Mouse (Mus musculus) CH12.LX (cell line): Measurements from ENCODE around the gene Tcte1. TPM values are rescaled to one million over a fixed set of nuclear protein-coding genes. Genes with fewer than 3 reads are reported as not detected.

Source experiments
- DNase-seq: peaks from one replicate; pipeline ENCODE4 v3.0.0-alpha.2; 2013; ENCODE audit errors: extremely low read depth
- H3K27ac ChIP-seq: 2 replicates; pipeline ENCODE4 v1.5.1; 2012; ENCODE audit warnings: low read depth, mild to moderate bottlenecking, control low read depth, moderate library complexity; ENCODE audit not compliant: insufficient read depth
- H3K27me3 ChIP-seq: replicated peaks from 2 replicates; pipeline ENCODE3; 2012; ENCODE audit warnings: inconsistent platforms
- H3K36me3 ChIP-seq, 2 experiments: replicated peaks in 1 of 2; 2 replicates each; pipeline versions ENCODE3 to v1.6.1; 2012; ENCODE audit warnings: inconsistent platforms in 1 of 2, low read length in 1 of 2, mild to moderate bottlenecking in 1 of 2, mixed read lengths in 1 of 2, moderate library complexity in 1 of 2; ENCODE audit not compliant: control insufficient read depth in 1 of 2, insufficient read depth in 1 of 2
- H3K4me1 ChIP-seq, 2 experiments: 2 replicates each; pipeline ENCODE4 v1.6.1; 2012; ENCODE audit warnings: inconsistent platforms in 1 of 2, moderate library complexity in 1 of 2; ENCODE audit not compliant: insufficient read depth in 2 of 2, control insufficient read depth in 1 of 2
- H3K4me2 ChIP-seq: 2 replicates; pipeline ENCODE4 v1.6.1; 2012; ENCODE audit warnings: low read depth, mild to moderate bottlenecking, control low read depth; ENCODE audit not compliant: poor library complexity, insufficient read depth, severe bottlenecking
- H3K4me3 ChIP-seq, 3 experiments: fragments of 150-350 bp in 1 of 3; sonication (generic) in 1 of 3; replicated peaks in 1 of 3; 2 replicates each; pipeline versions ENCODE3 to v1.5.1; 2011 to 2012; ENCODE audit warnings: low read depth in 2 of 3, low read length in 2 of 3, mild to moderate bottlenecking in 2 of 3, moderate library complexity in 2 of 3, control low read depth in 1 of 3, improper control_type of control experiment in 1 of 3, inconsistent platforms in 1 of 3, mixed read lengths in 1 of 3; ENCODE audit not compliant: poor library complexity in 1 of 3
- H3K79me2 ChIP-seq: replicated peaks from 2 replicates; pipeline ENCODE4 v1.6.1; 2012; ENCODE audit warnings: mild to moderate bottlenecking, moderate library complexity; ENCODE audit not compliant: control insufficient read depth, poor library complexity, insufficient read depth, severe bottlenecking; ENCODE audit errors: extremely low read depth
- H3K9ac ChIP-seq: 2 replicates; pipeline ENCODE4 v1.6.1; 2012; ENCODE audit warnings: low read depth, mild to moderate bottlenecking, control low read depth, moderate library complexity; ENCODE audit not compliant: insufficient read depth
- H3K9me3 ChIP-seq: replicated peaks from 2 replicates; pipeline ENCODE3; 2012; ENCODE audit warnings: low read length, inconsistent platforms, mixed read lengths
- CHD2 ChIP-seq: IDR thresholded peaks from 2 replicates; pipeline ENCODE4 v1.6.1; 2011; ENCODE audit warnings: low read length, improper control_type of control experiment
- E2F4 ChIP-seq: IDR thresholded peaks from 2 replicates; pipeline ENCODE4 v1.6.1; 2011; ENCODE audit warnings: low read depth, low read length, improper control_type of control experiment; ENCODE audit not compliant: insufficient replicate concordance
- ELF1 ChIP-seq: IDR thresholded peaks from 2 replicates; pipeline ENCODE4 v1.6.1; 2014; ENCODE audit warnings: low read depth, mild to moderate bottlenecking, inconsistent platforms, low read length, improper control_type of control experiment
- ETS1 ChIP-seq: conservative IDR thresholded peaks from 2 replicates; pipeline ENCODE4 v1.6.1; 2012; ENCODE audit warnings: low read depth, mild to moderate bottlenecking, inconsistent platforms, low read length, improper control_type of control experiment, moderate library complexity
- HCFC1 ChIP-seq: IDR thresholded peaks from 2 replicates; pipeline ENCODE4 v1.6.1; 2012; ENCODE audit warnings: low read depth, mild to moderate bottlenecking, inconsistent platforms, low read length, improper control_type of control experiment
- IRF4 ChIP-seq: IDR thresholded peaks from 2 replicates; pipeline ENCODE4 v1.6.1; 2014; ENCODE audit warnings: low read depth, mild to moderate bottlenecking, inconsistent platforms, low read length, improper control_type of control experiment
- JUN ChIP-seq: IDR thresholded peaks from 2 replicates; pipeline ENCODE4 v1.6.1; 2011; ENCODE audit warnings: low read depth, mild to moderate bottlenecking, low read length, improper control_type of control experiment, moderate library complexity; ENCODE audit not compliant: insufficient read depth
- KAT2A ChIP-seq: IDR thresholded peaks from 2 replicates; pipeline ENCODE4 v1.6.1; 2012; ENCODE audit warnings: low read length, improper control_type of control experiment, inconsistent platforms; ENCODE audit not compliant: insufficient replicate concordance
- MAFK ChIP-seq: IDR thresholded peaks from 2 replicates; pipeline ENCODE4 v1.6.1; 2011; ENCODE audit warnings: low read length, improper control_type of control experiment; ENCODE audit not compliant: insufficient replicate concordance
- MAZ ChIP-seq: IDR thresholded peaks from 2 replicates; pipeline ENCODE4 v1.6.1; 2012; ENCODE audit warnings: low read depth, mild to moderate bottlenecking, inconsistent platforms, low read length, improper control_type of control experiment, moderate library complexity
- MEF2A ChIP-seq: IDR thresholded peaks from 2 replicates; pipeline ENCODE4 v1.6.1; 2014; ENCODE audit warnings: low read depth, mild to moderate bottlenecking, inconsistent platforms, low read length, improper control_type of control experiment, borderline replicate concordance
- MYC ChIP-seq: IDR thresholded peaks from 2 replicates; pipeline ENCODE4 v1.6.1; 2011; ENCODE audit warnings: low read depth, mild to moderate bottlenecking, improper control_type of control experiment, low read length
- PAX5 ChIP-seq: IDR thresholded peaks from 2 replicates; pipeline ENCODE4 v1.6.1; 2012; ENCODE audit warnings: low read length, inconsistent platforms, mixed read lengths
- POLR2A ChIP-seq: IDR thresholded peaks from 2 replicates; pipeline ENCODE4 v1.6.1; 2011; ENCODE audit warnings: low read depth, mild to moderate bottlenecking, improper control_type of control experiment, low read length
- RAD21 ChIP-seq: IDR thresholded peaks from 2 replicates; pipeline ENCODE4 v1.6.1; 2011; ENCODE audit warnings: low read depth, mild to moderate bottlenecking, low read length, improper control_type of control experiment, moderate library complexity
- SIN3A ChIP-seq: IDR thresholded peaks from 2 replicates; pipeline ENCODE4 v1.6.1; 2012; ENCODE audit warnings: low read length, improper control_type of control experiment, inconsistent platforms
- SMC3 ChIP-seq: IDR thresholded peaks from 2 replicates; pipeline ENCODE4 v1.6.1; 2011; ENCODE audit warnings: low read depth, low read length, improper control_type of control experiment
- TBP ChIP-seq: conservative IDR thresholded peaks from 2 replicates; pipeline ENCODE4 v1.6.1; 2011; ENCODE audit warnings: low read depth, low read length, improper control_type of control experiment
- TCF12 ChIP-seq: IDR thresholded peaks from 2 replicates; pipeline ENCODE4 v1.6.1; 2014; ENCODE audit warnings: low read depth, mild to moderate bottlenecking, inconsistent platforms, low read length, improper control_type of control experiment
- UBTF ChIP-seq: IDR thresholded peaks from 2 replicates; pipeline ENCODE4 v1.6.1; 2012; ENCODE audit warnings: low read depth, mild to moderate bottlenecking, inconsistent platforms, low read length, improper control_type of control experiment, moderate library complexity
- USF1 ChIP-seq: IDR thresholded peaks from 2 replicates; pipeline ENCODE4 v1.6.1; 2014; ENCODE audit warnings: low read depth, mild to moderate bottlenecking, inconsistent platforms, low read length, improper control_type of control experiment
- USF2 ChIP-seq: conservative IDR thresholded peaks from 2 replicates; pipeline ENCODE4 v1.6.1; 2011; ENCODE audit warnings: low read depth, low read length, improper control_type of control experiment
- ZC3H11A ChIP-seq: IDR thresholded peaks from 2 replicates; pipeline ENCODE4 v1.6.1; 2012; ENCODE audit warnings: low read depth, mild to moderate bottlenecking, inconsistent platforms, low read length, improper control_type of control experiment
- ZKSCAN1 ChIP-seq: IDR thresholded peaks from 2 replicates; pipeline ENCODE4 v1.6.1; 2012; ENCODE audit warnings: low read depth, inconsistent platforms, low read length, improper control_type of control experiment, borderline replicate concordance
- ZNF384 ChIP-seq: IDR thresholded peaks from 2 replicates; pipeline ENCODE4 v1.6.1; 2012; ENCODE audit warnings: low read depth, low read length, improper control_type of control experiment, inconsistent platforms
- dilution Hi-C: fragments of 300-500 bp; cut with MboI; formaldehyde crosslinking; loops from 2 replicates; pipeline ENCODE4 v1.14.3; 2020; ENCODE audit warnings: low sequenced_read_pairs; ENCODE audit not compliant: extremely low pct_unique_long_range_greater_than_20kb, extremely low pct_ligation_motif_present
- in situ Hi-C: fragments of 300-500 bp; cut with MboI; formaldehyde crosslinking; loops from 3 replicates; pipeline ENCODE4 v1.14.3; 2019; ENCODE audit warnings: low sequenced_read_pairs, low pct_ligation_motif_present, low pct_unique_long_range_greater_than_20kb, mixed read lengths
- polyA plus RNA-seq: library from polyadenylated mRNA; unstranded; fragments of >175 nt; gene quantifications from 2 replicates; pipeline ENCODE4 v1.2.1, GENCODE M21; 2012; ENCODE audit warnings: low read depth; ENCODE audit not compliant: insufficient read length
- total RNA-seq, 2 experiments: library from RNA; depleted of rRNA; stranded (reverse); fragments of 300-350 nt in 1 of 2; fragments of >200 nt in 1 of 2; gene quantifications; 2 replicates each; pipeline ENCODE4 v1.2.3; 2012 to 2014

The Tcte1 gene
- total and polyA plus RNA-seq, 3 experiments = not detected

DNA sequence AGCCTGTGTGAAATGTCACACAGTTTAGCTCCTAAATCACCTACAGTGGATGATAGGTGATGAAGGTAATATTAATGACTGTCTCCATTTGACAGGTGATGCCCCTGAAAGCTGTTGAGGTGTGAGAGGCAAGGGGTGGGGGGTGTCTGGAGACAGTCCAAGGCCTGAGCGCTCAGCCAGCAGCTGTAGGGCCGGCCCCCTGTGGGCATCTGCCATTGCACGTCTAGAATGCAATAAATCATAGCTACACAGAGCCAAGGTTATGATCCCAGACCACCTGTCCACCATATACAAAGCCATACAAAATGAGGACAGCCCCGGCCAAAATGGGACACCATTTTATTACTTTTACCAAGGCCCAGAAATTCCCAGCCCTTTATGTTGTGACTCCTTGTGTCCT lies 1.7 kb downstream of the Tcte1 start:
- Histone ChIP-seq H3K4me1 (0 out of 4 replicates have a peak, but pooled peaks cover 0 to 4% of the 10 kb centered on the region in 2 experiments), H3K4me2 (no peak overlapping the region), H3K27ac (no peak overlapping the region), H3K9ac (no peak overlapping the region), H3K36me3 (peaks cover 8 to 16% of the 10 kb centered on the region in 2 experiments), H3K4me3 (no peak overlapping the region), H3K27me3 (peaks cover 26% of the 10 kb centered on the region), H3K9me3 (no peaks in the 10 kb centered on the region), H3K79me2 (no peaks in the 10 kb centered on the region)
- in situ Hi-C loops = no loop called here
- dilution Hi-C loops = no loop called here
- no peak for DNase-seq
- no peak for TF ChIP-seq CHD2
- TF ChIP-seq SIN3A = no peak
- TF ChIP-seq ZKSCAN1 = no peak
- no peak for TF ChIP-seq PAX5
- no peak for TF ChIP-seq ZNF384
- TF ChIP-seq JUN = no peak
- no peak for TF ChIP-seq IRF4
- no peak for TF ChIP-seq RAD21
- no peak for TF ChIP-seq ETS1

DNA sequence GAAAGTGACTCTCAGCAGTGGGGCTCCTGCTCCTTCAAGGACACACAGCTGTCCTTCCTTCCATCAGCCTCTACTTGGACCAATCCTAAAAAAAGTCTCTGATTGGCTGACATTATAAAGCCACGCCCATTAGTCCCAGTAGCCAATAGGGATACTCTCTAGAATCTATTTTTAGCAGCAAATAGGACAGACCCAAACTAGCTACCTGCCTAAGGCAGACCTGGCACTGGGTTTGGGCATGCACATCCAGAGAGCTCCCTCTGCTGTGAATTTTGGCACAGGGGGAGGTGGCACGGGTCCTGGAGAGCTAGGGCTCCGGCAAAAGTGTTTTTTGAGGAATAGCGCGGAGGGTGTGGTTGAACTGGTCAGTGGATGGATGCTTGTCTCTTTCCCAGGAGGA lies 3.3 kb downstream of the Tcte1 start:
- in situ Hi-C loops = no loop called here

DNA sequence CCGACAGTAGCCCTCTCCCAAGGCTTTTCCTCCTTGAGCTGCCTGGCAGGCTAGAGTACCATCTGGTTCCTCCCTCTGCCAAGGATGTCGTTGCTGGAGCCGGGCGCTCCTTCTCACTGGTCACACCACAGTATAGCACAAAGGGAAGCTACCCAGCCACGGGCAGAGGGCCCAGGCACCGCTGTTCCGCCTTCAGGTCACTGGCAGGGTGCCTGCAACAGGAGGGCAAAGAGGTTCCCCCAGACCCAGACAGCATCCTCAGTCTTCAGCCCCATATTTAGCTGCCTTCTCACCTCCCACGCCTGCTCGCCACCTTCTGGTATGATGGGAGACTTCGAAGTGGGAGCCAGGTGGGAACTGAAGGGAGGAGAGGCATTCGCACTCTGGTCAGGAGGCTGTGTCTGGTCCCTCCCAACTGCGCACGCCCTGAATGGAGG lies 7.1 kb downstream of the Tcte1 start:
- no peaks in the 10 kb centered on the region for H3K79me2 ChIP-seq
- peaks cover 62% of the 10 kb centered on the region for H3K27me3 ChIP-seq

More for the DNA sequence above, 3.3 kb downstream of the Tcte1 start:
- Histone ChIP-seq H3K9me3 (no peaks in the 10 kb centered on the region), H3K36me3 (no peaks in the 10 kb centered on the region), H3K27ac (no peak overlapping the region), H3K9ac (no peak overlapping the region), H3K4me2 (no peak overlapping the region), H3K79me2 (no peaks in the 10 kb centered on the region)
- DNase-seq = no peak
- dilution Hi-C loops = no loop called here
- TF ChIP-seq USF2 (no peak), MYC (no peak), USF1 (no peak), HCFC1 (no peak), UBTF (no peak), ETS1 (no peak), PAX5 (no peak), ELF1 (no peak), ZKSCAN1 (no peak), TCF12 (no peak), MAFK (no peak), MAZ (no peak), SMC3 (no peak), IRF4 (no peak), CHD2 (no peak), KAT2A (no peak), MEF2A (no peak)
- TF ChIP-seq, all 38 proteins: peak for 0
- no peak overlapping the region for H3K4me3 ChIP-seq
- peaks cover 33% of the 10 kb centered on the region for H3K27me3 ChIP-seq
- 0 out of 4 replicates have a peak, but pooled peaks cover 0 to 4% of the 10 kb centered on the region in 2 experiments for H3K4me1 ChIP-seq

More for the DNA sequence above, 7.1 kb downstream of the Tcte1 start:
- H3K9me3 ChIP-seq = no peaks in the 10 kb centered on the region
- in situ Hi-C loops = no loop called here
- no peak overlapping the region for H3K9ac ChIP-seq
- H3K4me2 ChIP-seq = no peak overlapping the region
- H3K27ac ChIP-seq = no peak overlapping the region
- no peak for DNase-seq
- no peak overlapping the region for H3K4me3 ChIP-seq
- H3K36me3 ChIP-seq = no peaks in the 10 kb centered on the region
- TF ChIP-seq ZKSCAN1 (no peak), POLR2A (no peak), TBP (no peak), UBTF (no peak), JUN (no peak), USF2 (no peak), E2F4 (no peak), RAD21 (no peak), USF1 (no peak), ETS1 (no peak), MEF2A (no peak), ZC3H11A (no peak), ELF1 (no peak)
- peaks cover 0 to 6% of the 10 kb centered on the region in 2 experiments; a peak in 1 of 4 replicates for H3K4me1 ChIP-seq
- dilution Hi-C loops = no loop called here
